Mouse (Mus musculus) small intestine, adult 2 months (tissue): ENCODE measurements around the gene Cntnap2.

Experiments used
- CTCF ChIP-seq: fragments of 200-500 bp; IDR thresholded peaks from 2 replicates; pipeline ENCODE4 v1.5.1; 2012; ENCODE audit warnings: low read depth, mild to moderate bottlenecking, control low read depth, inconsistent platforms, low read length, moderate library complexity, mixed read lengths; ENCODE audit not compliant: insufficient replicate concordance, insufficient read length; ENCODE audit errors: extremely low read depth
- POLR2A ChIP-seq: fragments of 200-500 bp; IDR thresholded peaks from 2 replicates; pipeline ENCODE4 v1.6.1; 2012; ENCODE audit warnings: low read depth, mild to moderate bottlenecking, control low read depth, inconsistent platforms, low read length, moderate library complexity

GRCm38 (mm10) chr6:45144882-45145281 lies 85.7 kb downstream of the Cntnap2 start:
- TF ChIP-seq CTCF (no peak), POLR2A (no peak)
